Mouse (Mus musculus) neural tube, embryonic 14.5 days (tissue): Measurements from ENCODE around the gene Ndel1. TPM values are rescaled to one million over a fixed set of nuclear protein-coding genes. Genes with fewer than 3 reads are reported as not detected.

Experiments
- ATAC-seq: fragments of 200-750 bp; cut with Nextera tagmentation; 2 replicates; pipeline ENCODE4 v1.8.0; 2017; ENCODE audit warnings: low read depth, mild to moderate bottlenecking, moderate TSS enrichment, moderate library complexity
- H3K27ac ChIP-seq: fragments of 300-500 bp; sonication (generic); 2 replicates; pipeline ENCODE4 v1.5.1; 2014; ENCODE audit warnings: low read depth, mild to moderate bottlenecking, control low read depth, low read length, moderate library complexity, mixed read lengths
- H3K27me3 ChIP-seq: fragments of 300-500 bp; sonication (generic); 2 replicates; pipeline ENCODE4 v1.6.1; 2014; ENCODE audit warnings: low read length; ENCODE audit not compliant: control insufficient read depth, insufficient read depth
- H3K36me3 ChIP-seq: fragments of 300-500 bp; sonication (generic); 2 replicates; pipeline ENCODE4 v1.6.1; 2014; ENCODE audit warnings: low read length, mixed read lengths; ENCODE audit not compliant: control insufficient read depth, insufficient read depth
- H3K4me1 ChIP-seq: fragments of 300-500 bp; sonication (generic); 2 replicates; pipeline ENCODE4 v1.6.1; 2014; ENCODE audit warnings: low read length; ENCODE audit not compliant: control insufficient read depth, insufficient read depth
- H3K4me2 ChIP-seq: fragments of 300-500 bp; sonication (generic); 2 replicates; pipeline ENCODE4 v1.6.1; 2014; ENCODE audit warnings: mild to moderate bottlenecking, low read depth, low read length, control low read depth
- H3K4me3 ChIP-seq: fragments of 300-500 bp; sonication (generic); 2 replicates; pipeline ENCODE4 v1.5.1; 2014; ENCODE audit warnings: low read depth, low read length, control low read depth, mixed read lengths
- H3K9ac ChIP-seq: fragments of 300-500 bp; sonication (generic); replicated peaks from 2 replicates; pipeline ENCODE4 v1.6.1; 2014; ENCODE audit warnings: low read depth, mild to moderate bottlenecking, control low read depth, low read length, mixed read lengths
- H3K9me3 ChIP-seq: fragments of 300-500 bp; sonication (generic); 2 replicates; pipeline ENCODE4 v1.6.1; 2016; ENCODE audit warnings: low read length; ENCODE audit not compliant: control insufficient read depth
- WGBS: fragments of 180-500 bp; shearing (Covaris S2); extraction: QIAGEN DNeasy Blood & Tissue Kit; methylation state at CpG from one replicate; pipeline ENCODE4 v1.1.7; 2014; 5-methylcytosine and 5-hydroxymethylcytosine counted together
- polyA plus RNA-seq: library from polyadenylated mRNA; unstranded; fragments of >200 nt; fragmentation: Nextera tagmentation; extraction: Ambion mirVana; gene quantifications from 2 replicates; pipeline ENCODE4 v1.2.1, GENCODE M21; 2014

Ndel1 gene
- polyA plus RNA-seq, 1 experiment from 2014 or later, result 96.3 TPM

DNA sequence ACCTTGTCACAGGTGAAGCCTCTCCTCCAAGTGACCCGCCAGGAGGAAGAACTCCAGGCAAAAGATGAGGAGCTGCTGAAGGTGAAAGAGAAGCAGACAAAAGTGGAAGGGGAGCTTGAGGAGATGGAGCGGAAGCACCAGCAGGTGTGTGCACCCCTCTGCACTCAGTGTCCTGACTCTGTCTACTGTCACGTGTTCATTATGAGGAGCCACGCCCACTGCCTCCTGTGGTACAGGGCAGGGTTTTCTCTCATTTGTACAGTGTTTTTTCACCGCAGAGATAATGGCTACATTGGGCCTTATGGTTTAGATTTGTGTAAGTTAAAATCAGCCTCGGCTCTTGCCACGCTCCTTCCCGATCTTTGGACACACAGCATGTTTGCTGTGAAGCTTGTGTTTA lies 85.8 kb downstream of the Ndel1 start:
- WGBS, result 94% methylated on average over 8 of the region's 8 CpGs
- Histone ChIP-seq H3K27ac (no peak overlapping the region), H3K9ac (no peak overlapping the region), H3K4me1 (no peaks in the 10 kb centered on the region), H3K9me3 (no peaks in the 10 kb centered on the region), H3K36me3 (peaks cover 86% of the 10 kb centered on the region), H3K4me2 (no peak overlapping the region), H3K4me3 (no peak overlapping the region), H3K27me3 (no peaks in the 10 kb centered on the region)
- no peak for ATAC-seq

DNA sequence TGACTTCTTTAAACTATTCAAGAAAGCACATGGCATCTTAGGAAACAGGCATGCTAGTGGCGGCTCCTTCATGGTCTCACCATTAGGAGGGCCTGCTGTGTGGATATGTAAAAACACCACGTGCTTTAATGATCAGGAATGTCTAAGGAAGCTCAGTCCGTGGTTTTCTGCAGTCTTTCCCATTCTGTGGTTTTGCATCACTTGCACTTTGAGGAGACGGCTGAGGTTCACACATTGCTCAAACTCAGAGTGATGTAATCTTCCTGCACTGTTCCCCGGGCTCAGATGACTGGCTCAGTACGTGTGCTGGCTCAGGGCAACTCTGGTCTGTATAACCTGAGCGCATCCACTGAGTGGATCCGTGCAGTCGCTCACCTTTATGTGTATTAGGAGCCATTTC lies 89.3 kb downstream of the Ndel1 start:
- Histone ChIP-seq H3K27me3 (no peaks in the 10 kb centered on the region), H3K27ac (no peak overlapping the region), H3K4me2 (no peak overlapping the region), H3K9ac (no peak overlapping the region), H3K4me3 (no peak overlapping the region), H3K36me3 (peaks cover 62% of the 10 kb centered on the region), H3K4me1 (0 out of 2 replicates have a peak, but pooled peaks cover 5% of the 10 kb centered on the region), H3K9me3 (no peaks in the 10 kb centered on the region)
- 95% methylated on average over 9 of the region's 9 CpGs for WGBS
- ATAC-seq, result no peak

DNA sequence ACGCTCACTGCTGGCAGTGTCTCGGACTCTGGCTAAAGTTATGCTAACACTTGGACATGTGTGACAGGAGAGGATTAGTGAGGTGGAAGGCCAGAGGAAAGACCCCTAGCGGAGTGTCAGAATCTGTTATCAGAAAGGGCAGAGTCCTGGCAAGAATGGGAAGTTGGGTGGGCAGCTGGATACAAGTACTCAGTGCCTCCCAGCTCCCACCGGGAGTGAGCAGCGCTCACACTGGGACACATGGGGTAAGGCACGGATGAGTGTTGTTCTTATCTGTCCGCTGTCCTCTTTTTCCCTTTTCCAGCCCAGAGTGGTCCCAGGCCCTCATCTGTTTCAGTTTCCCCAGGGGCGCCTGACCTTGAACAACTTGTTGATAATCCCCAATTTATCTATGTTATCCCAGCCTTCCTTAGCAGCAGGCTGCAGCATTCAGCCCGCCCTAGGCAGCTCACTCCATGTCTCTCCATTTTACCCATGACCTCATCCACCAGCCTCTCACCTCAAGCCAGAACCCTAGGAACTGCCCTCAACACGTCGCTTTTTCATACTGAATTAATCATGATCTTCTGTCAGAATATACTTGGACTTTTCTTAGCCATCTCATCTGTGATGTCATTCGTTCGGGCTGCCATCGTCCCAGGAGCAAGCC lies 91.1 kb downstream of the Ndel1 start:
- Histone ChIP-seq H3K4me3 (no peak overlapping the region), H3K4me1 (0 out of 2 replicates have a peak, but pooled peaks cover 5% of the 10 kb centered on the region), H3K9me3 (no peaks in the 10 kb centered on the region), H3K27ac (no peak overlapping the region), H3K27me3 (no peaks in the 10 kb centered on the region), H3K9ac (no peak overlapping the region), H3K4me2 (no peak overlapping the region), H3K36me3 (peaks cover 51% of the 10 kb centered on the region)
- no peak for ATAC-seq
- 92% methylated on average over 14 of the region's 14 CpGs for WGBS

DNA sequence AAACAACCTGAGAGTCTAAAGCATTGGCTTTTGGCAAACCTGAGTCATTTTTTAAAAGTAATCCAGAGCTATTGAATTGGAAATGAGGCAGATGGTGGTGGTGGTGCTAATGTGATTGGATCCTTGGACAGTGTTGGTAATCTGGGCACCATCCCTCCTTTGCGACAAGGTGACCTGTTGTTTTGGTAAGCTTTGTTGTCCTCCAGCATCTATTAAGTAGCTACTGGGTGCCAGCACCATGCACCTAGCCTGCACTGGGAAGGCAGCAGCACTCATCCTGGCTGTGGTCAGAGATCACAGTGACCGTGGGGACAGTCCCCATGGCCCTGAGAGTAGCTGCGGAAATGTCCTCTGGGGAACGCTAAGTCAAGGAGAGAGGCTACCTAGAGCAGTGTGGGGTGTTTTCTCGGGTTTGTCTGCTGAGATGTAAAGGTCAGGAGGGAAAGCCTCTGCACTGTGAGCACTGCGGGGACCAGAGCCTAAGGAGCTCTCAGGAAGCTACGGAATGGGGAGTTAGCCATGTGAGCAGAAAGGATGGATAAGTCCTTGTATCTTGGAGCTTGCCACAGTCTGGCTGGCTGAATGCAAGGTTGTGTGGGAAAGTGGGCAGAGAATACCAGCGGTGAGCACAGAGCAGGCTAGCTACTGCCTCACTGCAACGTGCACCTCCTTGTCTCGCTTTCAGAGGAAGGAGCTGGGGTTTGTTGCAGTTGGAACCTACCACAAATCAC lies 91.8 kb downstream of the Ndel1 start:
- Histone ChIP-seq H3K27ac (no peak overlapping the region), H3K4me2 (no peak overlapping the region), H3K27me3 (no peaks in the 10 kb centered on the region), H3K4me1 (0 out of 2 replicates have a peak, but pooled peaks cover 5% of the 10 kb centered on the region), H3K9me3 (no peaks in the 10 kb centered on the region), H3K4me3 (no peak overlapping the region), H3K9ac (no peak overlapping the region), H3K36me3 (peaks cover 44% of the 10 kb centered on the region)
- 87% methylated on average over 10 of the region's 10 CpGs for WGBS
- no peak for ATAC-seq

DNA sequence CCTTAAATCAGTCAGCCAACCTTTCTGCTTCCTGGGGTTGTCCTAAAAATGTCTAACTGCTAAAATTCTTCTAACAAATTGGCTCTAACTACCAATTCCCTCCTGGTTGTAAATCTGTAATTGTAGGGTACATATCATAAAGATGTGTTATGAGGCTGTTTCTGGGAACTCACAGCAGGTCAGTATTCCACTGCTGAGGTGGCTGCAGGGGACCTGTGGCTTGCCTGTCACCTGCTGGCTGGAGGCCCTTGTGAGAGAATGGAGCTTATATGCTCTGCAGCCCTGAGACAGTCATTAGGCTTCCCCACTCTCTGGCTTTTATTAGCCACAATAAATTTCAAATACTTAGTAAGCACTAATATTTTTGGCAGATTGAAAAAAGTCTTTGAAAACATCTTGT lies 92.8 kb downstream of the Ndel1 start:
- Histone ChIP-seq H3K27ac (no peak overlapping the region), H3K4me1 (0 out of 2 replicates have a peak, but pooled peaks cover 5% of the 10 kb centered on the region), H3K4me3 (no peak overlapping the region), H3K27me3 (no peaks in the 10 kb centered on the region), H3K9me3 (no peaks in the 10 kb centered on the region), H3K9ac (0 out of 2 replicates have a peak overlapping the region, but pooled peaks have one; percentile 7), H3K4me2 (no peak overlapping the region), H3K36me3 (peaks cover 38% of the 10 kb centered on the region)
- no peak for ATAC-seq

DNA sequence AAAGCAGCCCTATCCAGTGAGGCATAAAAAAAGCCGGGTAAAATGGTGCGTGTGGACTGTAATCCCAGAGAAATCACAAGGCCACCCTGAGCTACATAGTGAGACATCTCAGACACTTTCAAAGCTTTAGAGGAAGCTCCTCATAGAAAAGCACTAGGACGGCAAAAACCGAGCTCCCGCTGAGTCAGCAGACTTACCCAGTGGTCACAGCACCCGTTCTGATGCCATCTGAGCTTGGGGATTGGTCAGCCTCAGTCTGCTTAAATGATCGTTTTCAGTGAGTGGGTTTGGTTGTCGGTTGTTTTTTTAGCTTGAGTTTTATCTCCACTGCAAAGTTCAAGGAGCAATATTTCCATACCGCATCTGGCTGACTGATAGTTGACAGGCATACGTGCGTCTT lies 93.7 kb downstream of the Ndel1 start:
- no peak for ATAC-seq
- H3K9me3 ChIP-seq, result no peaks in the 10 kb centered on the region
- H3K4me1 ChIP-seq, result 0 out of 2 replicates have a peak, but pooled peaks cover 5% of the 10 kb centered on the region
- no peak overlapping the region for H3K4me2 ChIP-seq
- no peak overlapping the region for H3K9ac ChIP-seq
- no peak overlapping the region for H3K4me3 ChIP-seq
- no peaks in the 10 kb centered on the region for H3K27me3 ChIP-seq
- H3K27ac ChIP-seq, result no peak overlapping the region
- peaks cover 42% of the 10 kb centered on the region for H3K36me3 ChIP-seq
- 85% methylated on average over 11 of the region's 11 CpGs for WGBS

DNA sequence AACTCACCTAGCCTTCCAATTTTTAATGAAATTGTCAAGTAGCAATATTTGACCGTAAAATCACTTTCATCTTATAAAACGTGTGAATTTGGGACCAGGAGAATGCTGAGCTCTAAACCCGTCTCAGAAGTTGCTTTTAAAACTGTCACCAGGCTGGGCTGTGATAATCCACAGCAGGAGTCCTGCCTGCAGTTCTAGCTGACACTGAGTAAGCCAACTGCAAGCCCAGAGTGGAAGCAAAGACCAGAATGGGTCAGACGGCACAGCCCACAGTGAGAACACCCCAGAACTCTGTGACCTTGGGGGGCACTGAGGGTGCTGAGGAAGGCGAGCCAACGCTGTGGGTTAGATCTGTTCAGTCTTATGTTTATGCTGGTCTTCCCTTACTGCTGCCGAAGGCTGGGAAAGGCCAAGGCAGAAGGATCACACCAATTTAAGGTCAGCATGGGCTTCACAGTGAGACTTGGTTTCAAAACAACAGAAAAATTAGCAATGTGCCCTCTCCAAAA lies 95.5 kb downstream of the Ndel1 start:
- H3K9ac ChIP-seq, result no peak overlapping the region
- no peak overlapping the region for H3K4me2 ChIP-seq
- no peak for ATAC-seq
- peaks cover 47% of the 10 kb centered on the region for H3K36me3 ChIP-seq
- no peak overlapping the region for H3K4me3 ChIP-seq
- H3K9me3 ChIP-seq, result no peaks in the 10 kb centered on the region
- no peaks in the 10 kb centered on the region for H3K27me3 ChIP-seq
- 0 out of 2 replicates have a peak, but pooled peaks cover 5% of the 10 kb centered on the region for H3K4me1 ChIP-seq
- H3K27ac ChIP-seq, result no peak overlapping the region
- WGBS, result 86% methylated on average over 7 of the region's 7 CpGs
